In the genomic region with DNA sequence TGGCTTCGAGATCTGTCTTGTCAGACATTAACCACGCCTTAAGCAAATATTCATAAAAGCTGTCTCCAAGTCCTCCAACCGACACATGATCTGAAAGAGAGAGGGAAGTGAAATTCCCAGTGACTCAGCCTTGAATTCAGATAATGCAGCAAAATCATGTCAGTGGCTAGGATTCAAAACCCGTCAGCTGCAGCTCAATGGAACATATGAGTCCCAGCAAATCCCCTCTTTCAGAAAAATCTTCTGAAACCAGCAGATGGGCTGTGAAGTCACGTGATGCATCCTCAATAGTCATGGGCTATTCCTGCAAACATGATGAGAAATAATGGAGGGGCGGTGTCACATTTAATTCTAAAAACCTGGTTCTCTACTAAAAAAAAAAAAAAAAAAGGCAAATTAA, we compare ENCODE assay signal across 13 mouse cellular contexts.
DNase-seq lines count a peak whose midpoint lies in the region.
"Had no signal": no experiment of that assay in that cellular context is flagged by ENCODE, and none has a peak within 500 bp of the region (broad histone marks: within the 10 kb centered on the region; RNA-seq: fewer than 3 reads in every experiment).

No protein-coding gene starts in this region.

- H3K27me3 ChIP-seq in splenic B cell, adult 2 months (ENCODE audit: control insufficient read depth, insufficient read depth, low read length, poor library complexity, severe bottlenecking) = no peaks in the 10 kb centered on the region; the same call in 1 of the 2 replicates
- H3K27me3 ChIP-seq: liver, embryonic 13.5 days had no signal

- peaks cover 15% of the 10 kb centered on the region for H3K36me3 ChIP-seq in splenic B cell, adult 2 months (ENCODE audit: control insufficient read depth, insufficient read depth, low read length, poor library complexity, severe bottlenecking)

- peak; percentile 40 for DNase-seq in heart, adult 8-10 months (ENCODE audit: low spot score)
- no peak for DNase-seq in heart, postnatal 25 days (ENCODE audit: low spot score)
- DNase-seq in right cerebral cortex, adult 18-20 months = peak; percentile 39
- no peak for DNase-seq in right cerebral cortex, postnatal 4 days
- peak; percentile 42 for DNase-seq in brain, embryonic 18.5 days (ENCODE audit: low read depth, low spot score)
- peak; percentile 35 for DNase-seq in splenic B cell, adult 2 months (ENCODE audit: low read depth, low spot score)
- no peak for DNase-seq in spleen, postnatal 10 days (ENCODE audit: low spot score in 2 of 2)
- DNase-seq in gastrocnemius, postnatal 36 days = no peak
- DNase-seq: cerebellum, postnatal 36 days; gastrocnemius, postnatal 25 days; kidney, adult 2 months; liver, embryonic 13.5 days; lung, postnatal 14 days had no signal

- intact Hi-C loops in heart, postnatal 25 days (cut with DNase I) = no loop called here
- intact Hi-C loops in gastrocnemius, postnatal 36 days (cut with DNase I) = no loop called here

Comparison
In these comparisons a context has a peak if more than half of its experiments do, and no peak if none do; other contexts are left out.
1. DNase-seq: peak in heart, adult 8-10 months (single experiment), right cerebral cortex, adult 18-20 months (single experiment), brain, embryonic 18.5 days (single experiment) and splenic B cell, adult 2 months (single experiment); none in heart, postnatal 25 days (single experiment), right cerebral cortex, postnatal 4 days (single experiment), spleen, postnatal 10 days (0 of 2) and gastrocnemius, postnatal 36 days (0 of 2).